Mouse (Mus musculus): Measurements from ENCODE around the gene Klf5. TPM values are rescaled to one million over a fixed set of nuclear protein-coding genes. Genes with fewer than 3 reads are reported as not detected.

Gene Klf5
- total RNA-seq (2014; fragmentation: Nextera tagmentation) (3.3 and 3.4 TPM in 2 replicates), total RNA-seq (2017) (0.46 and 3.1 TPM in 2 replicates)

- ATAC-seq (replicated peaks; ENCODE audit: low FRiP score, low TSS enrichment, poor library complexity, severe bottlenecking), result peak; percentile 99
Observed at GRCm38 (mm10) chr14:99298385-99299021, at the start of gene Klf5. Klf5 (plus strand) TSS chr14:99298691.

- ATAC-seq (replicated peaks; ENCODE audit: low FRiP score, low TSS enrichment, poor library complexity, severe bottlenecking), result no peak
Observed at GRCm38 (mm10) chr14:99262026-99262425, 36.5 kb upstream of the Klf5 start.

GRCm38 (mm10) chr14:99263816-99264215, 34.7 kb upstream of the Klf5 start:
- peak; percentile 94 for ATAC-seq (replicated peaks; ENCODE audit: low FRiP score, low TSS enrichment, poor library complexity, severe bottlenecking)

GRCm38 (mm10) chr14:99265791-99266190, 32.7 kb upstream of the Klf5 start:
- no peak for ATAC-seq (replicated peaks; ENCODE audit: low FRiP score, low TSS enrichment, poor library complexity, severe bottlenecking)

- no peak for ATAC-seq (replicated peaks; ENCODE audit: low FRiP score, low TSS enrichment, poor library complexity, severe bottlenecking)
Observed at GRCm38 (mm10) chr14:99266749-99267148, 31.7 kb upstream of the Klf5 start.

- no peak for ATAC-seq (replicated peaks; ENCODE audit: low FRiP score, low TSS enrichment, poor library complexity, severe bottlenecking)
Observed at GRCm38 (mm10) chr14:99274056-99274455, 24.4 kb upstream of the Klf5 start.

GRCm38 (mm10) chr14:99275827-99276226, 22.7 kb upstream of the Klf5 start:
- no peak for ATAC-seq (replicated peaks; ENCODE audit: low FRiP score, low TSS enrichment, poor library complexity, severe bottlenecking)

GRCm38 (mm10) chr14:99278312-99278711, 20.2 kb upstream of the Klf5 start:
- no peak for ATAC-seq (replicated peaks; ENCODE audit: low FRiP score, low TSS enrichment, poor library complexity, severe bottlenecking)

GRCm38 (mm10) chr14:99278763-99279486, 19.6 kb upstream of the Klf5 start:
- ATAC-seq (replicated peaks; ENCODE audit: low FRiP score, low TSS enrichment, poor library complexity, severe bottlenecking), result peak; percentile 65

GRCm38 (mm10) chr14:99280399-99280798, 18.1 kb upstream of the Klf5 start:
- ATAC-seq (replicated peaks; ENCODE audit: low FRiP score, low TSS enrichment, poor library complexity, severe bottlenecking), result no peak

GRCm38 (mm10) chr14:99280825-99281433, 17.6 kb upstream of the Klf5 start:
- no peak for ATAC-seq (replicated peaks; ENCODE audit: low FRiP score, low TSS enrichment, poor library complexity, severe bottlenecking)

GRCm38 (mm10) chr14:99285486-99285885, 13.0 kb upstream of the Klf5 start:
- ATAC-seq (replicated peaks; ENCODE audit: low FRiP score, low TSS enrichment, poor library complexity, severe bottlenecking), result peak; percentile 45

- no peak for ATAC-seq (replicated peaks; ENCODE audit: low FRiP score, low TSS enrichment, poor library complexity, severe bottlenecking)
Observed at GRCm38 (mm10) chr14:99292176-99292575, 6.3 kb upstream of the Klf5 start.

- no peak for ATAC-seq (replicated peaks; ENCODE audit: low FRiP score, low TSS enrichment, poor library complexity, severe bottlenecking)
Observed at GRCm38 (mm10) chr14:99294424-99294823, 4.1 kb upstream of the Klf5 start.

GRCm38 (mm10) chr14:99295606-99296341, 2.7 kb upstream of the Klf5 start:
- no peak for ATAC-seq (replicated peaks; ENCODE audit: low FRiP score, low TSS enrichment, poor library complexity, severe bottlenecking)

- ATAC-seq (replicated peaks; ENCODE audit: low FRiP score, low TSS enrichment, poor library complexity, severe bottlenecking), result peak; percentile 36
Observed at GRCm38 (mm10) chr14:99299022-99299481, 561 bp downstream of the Klf5 start.

- no peak for ATAC-seq (replicated peaks; ENCODE audit: low FRiP score, low TSS enrichment, poor library complexity, severe bottlenecking)
Observed at GRCm38 (mm10) chr14:99299701-99300191, 1.3 kb downstream of the Klf5 start.

- 0 out of 2 replicates have a peak, but pooled peaks have one; percentile 2 for ATAC-seq (replicated peaks; ENCODE audit: low FRiP score, low TSS enrichment, poor library complexity, severe bottlenecking)
Observed at GRCm38 (mm10) chr14:99301472-99301871, 3.0 kb downstream of the Klf5 start.

- no peak for ATAC-seq (replicated peaks; ENCODE audit: low FRiP score, low TSS enrichment, poor library complexity, severe bottlenecking)
Observed at GRCm38 (mm10) chr14:99304387-99304786, 5.9 kb downstream of the Klf5 start.
